Mouse (Mus musculus): ENCODE measurements around the gene Slc9a8. TPM values are rescaled to one million over a fixed set of nuclear protein-coding genes. Genes with fewer than 3 reads are reported as not detected.

Slc9a8 gene
- total and polyA plus RNA-seq, 2 experiments = 14.9 to 34.2 TPM

DNA sequence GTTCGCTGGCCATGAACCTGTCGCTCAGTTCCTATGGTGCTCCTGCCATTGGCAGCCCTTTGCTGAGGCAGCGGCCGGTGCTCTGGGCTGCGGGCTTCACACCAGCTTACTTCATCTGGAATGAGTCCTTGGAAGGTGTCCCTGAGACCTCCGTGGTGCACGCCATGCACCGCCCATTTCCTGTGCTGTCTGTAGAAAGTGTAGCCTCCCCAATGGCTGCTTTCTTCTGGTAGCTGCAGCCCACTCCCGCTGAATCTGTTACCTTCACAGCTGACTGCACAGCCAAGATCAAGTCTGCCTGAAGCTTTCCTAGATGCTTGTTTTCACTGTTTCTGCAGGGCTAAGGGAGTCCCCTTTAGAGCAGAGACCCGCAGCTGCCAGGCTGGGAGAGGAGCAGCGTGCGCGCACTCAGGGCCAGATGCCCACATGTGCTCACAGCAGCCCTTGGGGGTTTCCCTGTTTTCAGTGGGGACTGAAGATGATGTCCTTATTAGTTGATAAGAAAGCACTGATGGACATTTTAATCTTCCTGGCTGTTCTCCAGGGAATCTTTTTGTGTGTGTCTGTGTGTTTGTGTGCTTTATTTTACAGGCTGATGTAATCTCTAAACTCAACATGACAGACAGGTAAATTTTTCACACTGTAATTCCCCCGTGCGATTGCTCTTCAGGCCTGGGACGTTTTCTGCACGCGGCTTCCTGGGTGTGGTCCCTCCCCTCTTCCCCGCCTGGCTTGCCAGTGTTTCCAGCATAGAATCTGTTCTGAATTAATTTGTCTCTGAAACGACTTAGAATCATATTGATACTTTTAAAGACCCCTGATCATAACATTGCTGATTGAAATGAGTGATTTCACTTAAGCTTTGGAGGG, 24.6 kb downstream of the Slc9a8 start:
- H3K27me3 ChIP-seq (ENCODE audit: control insufficient read depth, insufficient read depth, low read length) = no peaks in the 10 kb centered on the region
- no peak overlapping the region for H3K27ac ChIP-seq (replicated peaks; ENCODE audit: insufficient read depth, low read depth, low read length)
- no peak for DNase-seq (ENCODE audit: extremely low read depth, low read depth, low spot score)
- TF ChIP-seq POLR2A (IDR thresholded peaks at IDR 0.05; ENCODE audit: extremely low read depth, insufficient read depth, low read length) (no peak), CTCF (IDR thresholded peaks at IDR 0.05; ENCODE audit: low read depth, low read length) (no peak)
- WGBS = 80% methylated on average over 20 of the region's 20 CpGs
- no peak overlapping the region for H3K4me3 ChIP-seq (ENCODE audit: insufficient read depth, low read depth, low read length)
- no peak overlapping the region for H3K9ac ChIP-seq (ENCODE audit: low read depth, low read length)
- no peaks in the 10 kb centered on the region for H3K4me1 ChIP-seq (ENCODE audit: control insufficient read depth, insufficient read depth, low read length)
- peaks cover 20% of the 10 kb centered on the region for H3K36me3 ChIP-seq (ENCODE audit: control insufficient read depth, insufficient read depth, low read length)
- no peaks in the 10 kb centered on the region for H3K79me2 ChIP-seq (ENCODE audit: control insufficient read depth, insufficient read depth, low read length)

DNA sequence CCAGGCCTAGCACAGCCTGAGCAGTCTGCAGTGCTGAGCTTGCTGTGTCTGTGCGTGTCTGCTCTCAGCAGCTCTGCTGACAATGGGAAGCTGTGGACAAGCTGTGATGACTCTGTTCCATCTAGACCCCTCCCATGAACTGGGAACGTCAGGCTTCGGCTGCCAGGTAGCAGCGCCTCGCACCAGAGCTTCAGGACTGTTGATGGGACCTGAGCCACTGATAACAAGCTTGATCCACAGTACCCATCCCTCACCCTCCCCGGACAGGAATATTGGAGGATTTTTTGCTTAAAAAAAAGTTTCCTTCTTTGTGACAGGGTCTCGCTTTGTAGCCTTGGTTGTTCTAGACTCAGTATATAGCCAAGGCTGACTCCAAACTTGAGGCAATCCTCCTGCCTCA, 25.7 kb downstream of the Slc9a8 start:
- 97% methylated on average over 7 of the region's 7 CpGs for WGBS
- H3K36me3 ChIP-seq (ENCODE audit: control insufficient read depth, insufficient read depth, low read length) = peaks cover 18% of the 10 kb centered on the region
- no peaks in the 10 kb centered on the region for H3K27me3 ChIP-seq (ENCODE audit: control insufficient read depth, insufficient read depth, low read length)
- no peak overlapping the region for H3K9ac ChIP-seq (ENCODE audit: low read depth, low read length)
- no peaks in the 10 kb centered on the region for H3K79me2 ChIP-seq (ENCODE audit: control insufficient read depth, insufficient read depth, low read length)
- TF ChIP-seq POLR2A (IDR thresholded peaks at IDR 0.05; ENCODE audit: extremely low read depth, insufficient read depth, low read length) = no peak
- TF ChIP-seq CTCF (IDR thresholded peaks at IDR 0.05; ENCODE audit: low read depth, low read length) = no peak
- no peaks in the 10 kb centered on the region for H3K4me1 ChIP-seq (ENCODE audit: control insufficient read depth, insufficient read depth, low read length)
- DNase-seq (ENCODE audit: extremely low read depth, low read depth, low spot score) = no peak
- no peak overlapping the region for H3K27ac ChIP-seq (replicated peaks; ENCODE audit: insufficient read depth, low read depth, low read length)
- H3K4me3 ChIP-seq (ENCODE audit: insufficient read depth, low read depth, low read length) = no peak overlapping the region

DNA sequence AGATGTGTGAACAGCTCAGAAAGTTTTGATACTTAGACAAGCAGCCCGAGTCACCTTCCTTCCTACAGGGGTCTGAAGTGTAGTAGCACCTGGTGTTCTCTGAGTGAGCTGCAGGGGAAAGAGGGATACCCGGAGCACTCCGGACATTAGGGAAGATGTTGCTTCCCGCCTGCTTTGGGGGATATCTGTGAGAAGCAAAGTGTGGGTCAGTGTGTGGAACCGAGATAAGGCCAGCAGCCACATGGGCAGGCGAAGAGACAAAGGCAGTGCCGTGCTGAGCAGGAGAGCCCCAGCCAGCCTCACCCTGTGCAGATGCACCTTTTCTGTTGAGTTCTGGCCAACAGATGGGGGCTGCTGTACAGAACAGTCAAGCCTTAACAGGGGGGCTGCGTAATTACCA, 26.1 kb downstream of the Slc9a8 start:
- Histone ChIP-seq H3K4me1 (ENCODE audit: control insufficient read depth, insufficient read depth, low read length) (no peaks in the 10 kb centered on the region), H3K4me3 (ENCODE audit: insufficient read depth, low read depth, low read length) (no peak overlapping the region), H3K79me2 (ENCODE audit: control insufficient read depth, insufficient read depth, low read length) (no peaks in the 10 kb centered on the region), H3K27ac (replicated peaks; ENCODE audit: insufficient read depth, low read depth, low read length) (no peak overlapping the region), H3K36me3 (ENCODE audit: control insufficient read depth, insufficient read depth, low read length) (peaks cover 16% of the 10 kb centered on the region), H3K9ac (ENCODE audit: low read depth, low read length) (no peak overlapping the region), H3K27me3 (ENCODE audit: control insufficient read depth, insufficient read depth, low read length) (no peaks in the 10 kb centered on the region)
- 96% methylated on average over 8 of the region's 8 CpGs for WGBS
- TF ChIP-seq POLR2A (IDR thresholded peaks at IDR 0.05; ENCODE audit: extremely low read depth, insufficient read depth, low read length) = no peak
- no peak for TF ChIP-seq CTCF (IDR thresholded peaks at IDR 0.05; ENCODE audit: low read depth, low read length)
- DNase-seq (ENCODE audit: extremely low read depth, low read depth, low spot score) = no peak

DNA sequence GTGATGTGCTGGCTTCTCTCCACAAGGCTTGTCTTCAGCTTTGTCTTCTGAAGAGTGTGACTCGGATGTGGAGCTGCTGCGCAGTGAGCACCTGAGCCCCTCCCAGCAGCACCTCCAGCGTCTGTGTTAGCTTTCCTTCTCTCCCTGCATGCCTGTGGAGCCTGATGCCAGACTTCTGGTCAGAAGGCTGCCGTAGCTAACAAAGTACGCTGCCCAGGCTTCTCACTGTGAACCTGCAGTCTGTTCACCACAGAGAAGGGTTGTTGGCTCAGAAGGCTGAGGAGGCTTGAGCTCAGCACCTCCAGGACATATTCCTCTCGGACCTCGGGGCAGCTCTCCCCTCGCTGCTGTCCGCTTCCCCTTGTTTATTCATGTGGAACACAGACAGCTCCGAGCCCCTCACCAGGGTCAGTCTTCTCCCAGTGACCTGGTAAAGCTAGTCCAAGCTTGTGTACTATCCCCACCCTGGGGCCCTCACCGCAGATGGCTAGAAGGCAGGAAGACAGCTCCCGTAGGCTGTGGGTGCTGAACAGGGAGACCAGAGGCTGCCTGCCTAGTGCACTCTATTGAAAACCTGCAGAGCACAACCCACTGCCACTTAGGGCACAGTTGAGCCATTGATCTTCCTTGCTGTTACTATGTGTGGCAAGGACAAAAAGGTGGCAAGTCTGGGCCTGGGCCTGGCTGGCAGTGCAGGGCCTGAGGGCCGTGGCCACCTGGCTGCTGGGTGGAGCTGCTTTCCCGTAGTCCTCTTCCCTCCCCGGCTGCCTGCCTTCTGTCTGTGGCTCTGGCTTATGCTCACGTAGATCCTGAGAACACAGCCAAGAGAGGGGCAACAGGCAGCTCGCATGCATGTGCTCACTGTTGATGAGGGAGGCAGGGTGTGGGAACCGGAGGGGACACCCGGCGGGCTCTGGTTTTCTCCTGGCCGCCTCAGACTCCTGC, 28.1 kb downstream of the Slc9a8 start:
- Histone ChIP-seq H3K27ac (replicated peaks; ENCODE audit: insufficient read depth, low read depth, low read length) (no peak overlapping the region), H3K27me3 (ENCODE audit: control insufficient read depth, insufficient read depth, low read length) (no peaks in the 10 kb centered on the region), H3K4me3 (ENCODE audit: insufficient read depth, low read depth, low read length) (no peak overlapping the region), H3K9ac (ENCODE audit: low read depth, low read length) (no peak overlapping the region), H3K79me2 (ENCODE audit: control insufficient read depth, insufficient read depth, low read length) (no peaks in the 10 kb centered on the region), H3K4me1 (ENCODE audit: control insufficient read depth, insufficient read depth, low read length) (no peaks in the 10 kb centered on the region), H3K36me3 (ENCODE audit: control insufficient read depth, insufficient read depth, low read length) (peaks cover 17% of the 10 kb centered on the region)
- WGBS = 94% methylated on average over 21 of the region's 21 CpGs
- DNase-seq (ENCODE audit: extremely low read depth, low read depth, low spot score) = no peak
- TF ChIP-seq POLR2A (IDR thresholded peaks at IDR 0.05; ENCODE audit: extremely low read depth, insufficient read depth, low read length) (no peak), CTCF (IDR thresholded peaks at IDR 0.05; ENCODE audit: low read depth, low read length) (no peak)

DNA sequence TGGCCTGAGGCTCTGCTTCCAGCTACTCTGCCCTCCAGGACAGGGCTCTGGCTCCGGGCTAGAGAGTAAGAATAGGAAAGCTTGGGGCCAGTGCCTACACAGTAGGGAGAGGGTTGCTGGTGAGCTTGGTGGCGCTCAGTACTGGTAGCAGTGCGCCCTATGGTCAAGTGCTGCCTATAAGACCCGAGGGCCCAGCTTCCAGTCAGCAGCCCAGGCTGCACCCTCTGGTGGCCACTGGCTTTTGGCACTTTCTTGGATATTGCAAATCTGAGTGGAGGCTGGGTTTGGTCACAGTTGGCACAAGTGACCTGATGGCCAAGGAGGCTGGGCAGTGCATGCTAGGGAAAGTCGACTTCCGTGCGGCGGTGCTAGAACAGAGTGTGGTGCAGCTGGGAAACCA, 29.1 kb downstream of the Slc9a8 start:
- WGBS = 89% methylated on average over 8 of the region's 8 CpGs
- Histone ChIP-seq H3K36me3 (ENCODE audit: control insufficient read depth, insufficient read depth, low read length) (peaks cover 19% of the 10 kb centered on the region), H3K4me1 (ENCODE audit: control insufficient read depth, insufficient read depth, low read length) (no peaks in the 10 kb centered on the region)

More for the DNA sequence above, 29.1 kb downstream of the Slc9a8 start:
- H3K27ac ChIP-seq (replicated peaks; ENCODE audit: insufficient read depth, low read depth, low read length) = no peak overlapping the region
- H3K79me2 ChIP-seq (ENCODE audit: control insufficient read depth, insufficient read depth, low read length) = no peaks in the 10 kb centered on the region
- no peak overlapping the region for H3K4me3 ChIP-seq (ENCODE audit: insufficient read depth, low read depth, low read length)
- DNase-seq (ENCODE audit: extremely low read depth, low read depth, low spot score) = no peak
- H3K27me3 ChIP-seq (ENCODE audit: control insufficient read depth, insufficient read depth, low read length) = no peaks in the 10 kb centered on the region
- TF ChIP-seq POLR2A (IDR thresholded peaks at IDR 0.05; ENCODE audit: extremely low read depth, insufficient read depth, low read length) = no peak
- peak; percentile 20; the same call in 1 of the 2 replicates for TF ChIP-seq CTCF (IDR thresholded peaks at IDR 0.05; ENCODE audit: low read depth, low read length)
- no peak overlapping the region for H3K9ac ChIP-seq (ENCODE audit: low read depth, low read length)

Data from liver, adult 2 months (tissue).